Mouse (Mus musculus): ENCODE measurements around the gene F2r. TPM values are rescaled to one million over a fixed set of nuclear protein-coding genes. Genes with fewer than 3 reads are reported as not detected.
A peak's percentile ranks its signal among the peaks of the same experiment; 100 is the strongest.

F2r gene
- 85.6 and 104 TPM in 2 replicates for polyA plus RNA-seq (2015; fragmentation: Nextera tagmentation; extraction: Ambion mirVana)

DNA sequence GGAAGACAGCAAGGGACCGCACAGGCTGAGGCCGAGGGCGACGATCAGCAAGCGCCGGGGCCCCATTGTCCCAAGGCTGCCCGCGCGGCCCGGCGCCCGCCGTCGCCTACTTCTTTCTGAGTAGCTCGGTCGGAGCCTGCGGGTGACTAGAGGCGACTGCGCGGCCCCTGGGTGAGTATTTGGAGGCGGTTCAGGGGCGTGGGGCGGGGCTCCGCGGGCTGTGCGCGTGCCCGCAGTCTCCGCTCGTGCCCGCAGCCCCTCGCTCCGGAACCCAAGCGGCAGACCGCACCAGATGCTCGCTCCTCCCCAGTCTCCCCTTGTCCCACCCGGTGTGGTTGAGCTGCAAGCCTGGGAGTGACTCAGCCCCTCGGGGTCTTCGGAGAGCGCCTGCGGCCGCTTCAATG is at the start of gene F2r:
F2r (minus strand) TSS at position 179 of the 404 bp plus-strand sequence.
- peak within 1 kb of the TSS; percentile 85 for H3K4me2 ChIP-seq (ENCODE audit: low read length)
- ATAC-seq (replicated peaks; ENCODE audit: low FRiP score, low read depth), result peak; percentile 91
- no peak for TF ChIP-seq CTCF (IDR thresholded peaks at IDR 0.05; ENCODE audit: low read depth)
- H3K9ac ChIP-seq (ENCODE audit: low read depth, low read length), result peak within 1 kb of the TSS; percentile 81
- no peaks in the 10 kb centered on the region for H3K27me3 ChIP-seq (ENCODE audit: insufficient read depth, low read length)
- 0 out of 2 replicates have a peak, but pooled peaks cover 3% of the 10 kb centered on the region for H3K4me1 ChIP-seq (replicated peaks; ENCODE audit: insufficient read depth, low read length)
- H3K4me3 ChIP-seq (replicated peaks; ENCODE audit: low read depth, low read length), result peak within 1 kb of the TSS; percentile 73
- no peaks in the 10 kb centered on the region for H3K36me3 ChIP-seq (ENCODE audit: insufficient read depth, low read length)
- peak; percentile 95 for DNase-seq (ENCODE audit: low spot score)
- WGBS, result under 1% methylated on average over 42 of the region's 42 CpGs
- H3K27ac ChIP-seq, result peak within 1 kb of the TSS; percentile 75
- H3K9me3 ChIP-seq (replicated peaks; ENCODE audit: low read length), result no peaks in the 10 kb centered on the region

DNA sequence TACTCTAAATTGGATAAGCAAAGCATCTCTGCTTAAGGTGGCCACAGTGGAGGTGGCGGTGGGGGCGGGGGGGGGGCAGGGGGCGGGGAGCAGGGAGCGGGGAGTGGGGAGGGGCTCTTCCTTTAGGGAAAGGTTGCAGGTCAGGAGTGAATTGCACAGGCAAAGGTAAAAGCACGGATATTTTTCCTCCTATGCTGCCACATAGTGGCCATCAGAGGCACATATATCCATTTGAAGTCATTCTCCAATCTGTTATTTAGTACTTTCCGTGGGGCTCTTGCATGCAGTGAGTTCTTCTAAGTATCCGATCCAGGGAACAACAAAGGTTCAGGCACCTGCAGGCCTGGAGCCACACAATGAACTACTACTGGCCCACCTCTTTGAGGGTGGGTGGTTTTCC is 49.0 kb upstream of the F2r start:
- Histone ChIP-seq H3K27me3 (ENCODE audit: insufficient read depth, low read length) (no peaks in the 10 kb centered on the region), H3K4me1 (replicated peaks; ENCODE audit: insufficient read depth, low read length) (no peaks in the 10 kb centered on the region), H3K9ac (ENCODE audit: low read depth, low read length) (no peak overlapping the region), H3K9me3 (replicated peaks; ENCODE audit: low read length) (no peaks in the 10 kb centered on the region), H3K36me3 (ENCODE audit: insufficient read depth, low read length) (no peaks in the 10 kb centered on the region), H3K4me3 (replicated peaks; ENCODE audit: low read depth, low read length) (no peak overlapping the region), H3K4me2 (ENCODE audit: low read length) (no peak overlapping the region), H3K27ac (no peak overlapping the region)
- ATAC-seq (replicated peaks; ENCODE audit: low FRiP score, low read depth) (peak; percentile 46; the same call in 1 of the 2 replicates), DNase-seq (ENCODE audit: low spot score) (peak; percentile 68)
- 13% methylated on average over 7 of the region's 7 CpGs for WGBS
- peak; percentile 70 for TF ChIP-seq CTCF (IDR thresholded peaks at IDR 0.05; ENCODE audit: low read depth)

DNA sequence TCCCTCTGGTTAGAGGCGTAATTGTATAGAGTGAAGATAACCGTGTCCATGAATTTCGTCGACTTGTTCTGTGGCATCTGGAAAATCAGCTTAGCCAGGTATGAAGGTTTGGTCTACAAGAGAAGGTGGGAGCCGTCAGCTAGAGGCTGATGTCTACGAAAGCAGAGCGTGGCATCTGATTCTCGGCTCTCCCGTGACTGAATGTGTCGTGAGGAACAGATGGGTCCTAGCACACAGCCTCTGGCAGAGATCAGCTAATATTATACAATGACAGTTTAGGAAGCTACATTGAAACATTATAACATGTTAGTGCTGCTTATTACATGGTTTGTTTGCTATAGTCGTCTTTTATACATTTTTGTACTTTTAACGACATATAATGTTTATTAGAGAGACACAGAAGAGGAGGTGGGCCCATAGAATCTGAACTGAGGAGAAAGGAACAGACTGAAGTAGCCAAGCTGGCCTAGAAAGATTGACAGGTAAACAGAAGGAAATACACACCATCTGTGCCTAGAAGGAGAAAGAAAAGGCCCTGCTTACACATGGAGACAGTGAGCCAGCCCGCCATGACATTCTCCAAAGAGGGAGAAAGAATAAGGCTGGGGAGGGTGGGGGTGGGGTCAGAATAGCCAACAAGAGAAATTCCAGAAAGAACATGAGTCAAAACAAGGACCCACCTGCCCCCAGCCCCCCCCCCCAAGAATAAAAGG is 47.5 kb upstream of the F2r start:
- Histone ChIP-seq H3K9ac (ENCODE audit: low read depth, low read length) (no peak overlapping the region), H3K36me3 (ENCODE audit: insufficient read depth, low read length) (no peaks in the 10 kb centered on the region), H3K4me1 (replicated peaks; ENCODE audit: insufficient read depth, low read length) (no peaks in the 10 kb centered on the region), H3K27me3 (ENCODE audit: insufficient read depth, low read length) (no peaks in the 10 kb centered on the region), H3K4me2 (ENCODE audit: low read length) (no peak overlapping the region), H3K4me3 (replicated peaks; ENCODE audit: low read depth, low read length) (no peak overlapping the region), H3K9me3 (replicated peaks; ENCODE audit: low read length) (no peaks in the 10 kb centered on the region), H3K27ac (no peak overlapping the region)
- ATAC-seq (replicated peaks; ENCODE audit: low FRiP score, low read depth), result no peak
- no peak for TF ChIP-seq CTCF (IDR thresholded peaks at IDR 0.05; ENCODE audit: low read depth)
- WGBS, result 85% methylated on average over 13 of the region's 13 CpGs
- no peak for DNase-seq (ENCODE audit: low spot score)

DNA sequence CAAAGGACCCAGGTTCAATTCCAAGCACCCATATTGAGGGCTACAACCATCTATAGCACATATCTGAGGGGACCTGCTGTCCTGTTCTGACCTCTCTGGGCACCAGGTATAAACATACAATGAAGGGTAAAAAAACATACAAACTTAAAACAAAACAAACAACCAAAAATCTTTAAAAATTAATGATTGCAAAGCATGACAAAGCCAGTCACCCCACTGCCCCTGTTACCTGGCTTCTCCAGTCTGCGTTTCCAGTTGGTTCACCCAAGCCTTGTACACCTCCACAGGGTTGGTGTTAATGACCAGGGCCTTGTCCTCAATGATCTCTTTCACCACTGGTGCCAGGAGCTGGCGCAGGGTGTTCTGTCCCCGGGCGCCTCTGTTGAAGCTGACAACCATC is 45.5 kb upstream of the F2r start:
- no peak overlapping the region for H3K9ac ChIP-seq (ENCODE audit: low read depth, low read length)
- H3K27me3 ChIP-seq (ENCODE audit: insufficient read depth, low read length), result no peaks in the 10 kb centered on the region
- H3K4me3 ChIP-seq (replicated peaks; ENCODE audit: low read depth, low read length), result no peak overlapping the region
- no peaks in the 10 kb centered on the region for H3K4me1 ChIP-seq (replicated peaks; ENCODE audit: insufficient read depth, low read length)
- H3K36me3 ChIP-seq (ENCODE audit: insufficient read depth, low read length), result no peaks in the 10 kb centered on the region
- H3K4me2 ChIP-seq (ENCODE audit: low read length), result no peak overlapping the region
- no peak overlapping the region for H3K27ac ChIP-seq
- WGBS, result 98% methylated on average over 4 of the region's 4 CpGs
- ATAC-seq (replicated peaks; ENCODE audit: low FRiP score, low read depth), result no peak
- no peak for DNase-seq (ENCODE audit: low spot score)
- no peak for TF ChIP-seq CTCF (IDR thresholded peaks at IDR 0.05; ENCODE audit: low read depth)
- H3K9me3 ChIP-seq (replicated peaks; ENCODE audit: low read length), result no peaks in the 10 kb centered on the region

DNA sequence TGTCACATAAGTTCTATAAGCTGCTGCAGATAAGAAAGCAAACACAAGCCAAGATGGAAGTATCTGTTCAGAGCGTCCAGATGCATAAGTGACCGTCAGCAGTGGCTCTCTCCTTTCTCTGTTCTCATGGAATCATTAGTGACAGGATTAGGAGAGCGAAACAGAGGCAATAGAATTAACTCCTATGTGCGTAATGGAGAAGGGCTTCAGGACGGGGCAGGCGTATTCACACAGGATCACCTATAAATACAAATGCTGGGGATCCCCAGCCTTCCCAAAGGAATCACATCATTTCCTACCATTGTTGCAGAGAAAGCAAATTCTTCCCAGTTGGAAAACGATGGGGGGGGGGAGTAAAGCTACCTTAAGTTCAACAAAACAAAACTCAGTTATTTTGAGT is 41.1 kb upstream of the F2r start:
- Histone ChIP-seq H3K9me3 (replicated peaks; ENCODE audit: low read length) (no peaks in the 10 kb centered on the region), H3K4me1 (replicated peaks; ENCODE audit: insufficient read depth, low read length) (peaks cover 4% of the 10 kb centered on the region; the same call in 1 of the 2 replicates), H3K4me2 (ENCODE audit: low read length) (no peak overlapping the region), H3K9ac (ENCODE audit: low read depth, low read length) (no peak overlapping the region), H3K27me3 (ENCODE audit: insufficient read depth, low read length) (no peaks in the 10 kb centered on the region), H3K4me3 (replicated peaks; ENCODE audit: low read depth, low read length) (no peak overlapping the region), H3K36me3 (ENCODE audit: insufficient read depth, low read length) (no peaks in the 10 kb centered on the region), H3K27ac (peak overlapping the region; percentile 71)
- DNase-seq (ENCODE audit: low spot score), result peak; percentile 40
- 66% methylated on average over 7 of the region's 7 CpGs for WGBS
- no peak for ATAC-seq (replicated peaks; ENCODE audit: low FRiP score, low read depth)
- TF ChIP-seq CTCF (IDR thresholded peaks at IDR 0.05; ENCODE audit: low read depth), result no peak

DNA sequence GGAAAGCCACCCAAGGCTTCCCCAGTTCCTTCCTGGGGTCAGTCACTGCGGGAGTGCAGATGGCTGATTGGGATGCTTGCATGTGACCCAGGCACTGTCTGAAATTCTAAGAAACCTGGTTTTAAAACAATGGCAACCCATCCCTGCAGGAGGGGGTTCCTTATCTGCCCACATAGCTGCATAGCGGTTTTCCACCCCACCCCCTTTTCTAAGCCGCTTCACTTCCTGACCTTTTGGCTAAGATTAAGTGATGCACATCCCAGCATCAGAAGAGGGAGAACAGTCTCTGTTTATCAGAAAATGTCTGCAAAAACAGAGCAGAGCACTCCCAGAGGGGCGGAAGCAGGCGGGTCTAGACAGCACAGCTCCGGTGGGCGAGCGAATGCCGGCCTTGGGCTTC is 38.9 kb upstream of the F2r start:
- ATAC-seq (replicated peaks; ENCODE audit: low FRiP score, low read depth), result no peak
- H3K9ac ChIP-seq (ENCODE audit: low read depth, low read length), result no peak overlapping the region
- 67% methylated on average over 9 of the region's 9 CpGs for whole genome bisulfite sequencing
- peak; percentile 47 for DNase-seq (ENCODE audit: low spot score)
- H3K27ac ChIP-seq, result peak overlapping the region; percentile 31; the same call in 1 of the 2 replicates
- H3K4me1 ChIP-seq (replicated peaks; ENCODE audit: insufficient read depth, low read length), result peaks cover 4% of the 10 kb centered on the region; the same call in 1 of the 2 replicates
- no peak overlapping the region for H3K4me2 ChIP-seq (ENCODE audit: low read length)
- no peaks in the 10 kb centered on the region for H3K9me3 ChIP-seq (replicated peaks; ENCODE audit: low read length)
- no peak for TF ChIP-seq CTCF (IDR thresholded peaks at IDR 0.05; ENCODE audit: low read depth)
- no peaks in the 10 kb centered on the region for H3K27me3 ChIP-seq (ENCODE audit: insufficient read depth, low read length)
- H3K4me3 ChIP-seq (replicated peaks; ENCODE audit: low read depth, low read length), result no peak overlapping the region
- no peaks in the 10 kb centered on the region for H3K36me3 ChIP-seq (ENCODE audit: insufficient read depth, low read length)
